Mouse (Mus musculus): ENCODE results near the gene Rbm38. TPM values are rescaled to one million over a fixed set of nuclear protein-coding genes. Genes with fewer than 3 reads are reported as not detected.

The Rbm38 gene
- polyA plus RNA-seq, 1 experiment from 2014 or later: 74.2 TPM

- Histone ChIP-seq H3K4me1 (ENCODE audit: control insufficient read depth, insufficient read depth, low read length) (peaks cover 32% of the 10 kb centered on the region), H3K36me3 (ENCODE audit: control insufficient read depth, insufficient read depth, low read length) (peaks cover 10% of the 10 kb centered on the region)
These were observed 7.0 kb downstream of the Rbm38 start for GRCm38 (mm10) chr2:173027169-173027823.

GRCm38 (mm10) chr2:173027824-173028495 lies 7.7 kb downstream of the Rbm38 start:
- peaks cover 28% of the 10 kb centered on the region for H3K4me1 ChIP-seq (ENCODE audit: control insufficient read depth, insufficient read depth, low read length)
- H3K9ac ChIP-seq (ENCODE audit: low read length): no peak overlapping the region
- 86% methylated on average over 4 of the region's 4 CpGs for WGBS
- ATAC-seq (ENCODE audit: insufficient read depth, low FRiP score, low TSS enrichment) (no peak), DNase-seq (ENCODE audit: low spot score) (no peak)
- no peaks in the 10 kb centered on the region for H3K27me3 ChIP-seq (ENCODE audit: control insufficient read depth, insufficient read depth, low read length)
- no peak overlapping the region for H3K4me3 ChIP-seq (ENCODE audit: low read depth, low read length)
- H3K36me3 ChIP-seq (ENCODE audit: control insufficient read depth, insufficient read depth, low read length): peaks cover 10% of the 10 kb centered on the region
- H3K4me2 ChIP-seq (ENCODE audit: low read depth): no peak overlapping the region
- H3K27ac ChIP-seq (ENCODE audit: low read depth, low read length): no peak overlapping the region
- no peaks in the 10 kb centered on the region for H3K9me3 ChIP-seq (ENCODE audit: control insufficient read depth, low read length)

More at GRCm38 (mm10) chr2:173027169-173027823, 7.0 kb downstream of the Rbm38 start:
- Histone ChIP-seq H3K4me3 (ENCODE audit: low read depth, low read length) (no peak overlapping the region), H3K27ac (ENCODE audit: low read depth, low read length) (no peak overlapping the region), H3K9me3 (ENCODE audit: control insufficient read depth, low read length) (no peaks in the 10 kb centered on the region), H3K4me2 (ENCODE audit: low read depth) (no peak overlapping the region), H3K27me3 (ENCODE audit: control insufficient read depth, insufficient read depth, low read length) (no peaks in the 10 kb centered on the region), H3K9ac (ENCODE audit: low read length) (no peak overlapping the region)
- DNase-seq (ENCODE audit: low spot score): no peak
- 94% methylated on average over 6 of the region's 6 CpGs for WGBS
- ATAC-seq (ENCODE audit: insufficient read depth, low FRiP score, low TSS enrichment): no peak

DNA sequence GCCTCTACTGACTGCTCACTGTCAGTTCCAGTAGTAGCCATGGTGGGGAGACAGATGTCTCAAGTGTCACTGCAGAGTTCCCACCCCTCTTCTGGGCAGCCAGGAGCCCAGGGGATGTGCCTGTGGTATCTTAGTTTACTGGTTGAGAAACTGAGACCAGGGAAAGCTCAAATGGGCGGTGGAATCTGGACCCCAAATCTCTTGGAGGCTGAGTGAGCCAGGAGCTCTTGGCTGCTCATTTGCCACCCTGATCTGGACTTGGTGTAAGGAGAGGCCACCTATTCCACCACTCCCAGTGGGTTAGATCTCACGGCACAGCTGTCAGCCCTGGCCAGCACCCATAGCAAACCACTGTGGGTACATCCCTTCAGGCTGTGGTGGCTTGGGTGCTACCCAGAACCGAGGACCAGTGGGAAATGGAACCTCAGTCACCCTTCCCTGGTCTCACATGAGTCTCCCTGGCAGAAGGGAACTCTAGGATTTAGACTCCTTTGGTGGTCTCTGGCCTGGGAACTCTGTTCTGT lies 8.3 kb downstream of the Rbm38 start:
- Histone ChIP-seq H3K27ac (ENCODE audit: low read depth, low read length) (no peak overlapping the region), H3K4me3 (ENCODE audit: low read depth, low read length) (no peak overlapping the region), H3K9ac (ENCODE audit: low read length) (no peak overlapping the region), H3K4me2 (ENCODE audit: low read depth) (no peak overlapping the region), H3K36me3 (ENCODE audit: control insufficient read depth, insufficient read depth, low read length) (peaks cover 10% of the 10 kb centered on the region), H3K27me3 (ENCODE audit: control insufficient read depth, insufficient read depth, low read length) (no peaks in the 10 kb centered on the region), H3K4me1 (ENCODE audit: control insufficient read depth, insufficient read depth, low read length) (peaks cover 22% of the 10 kb centered on the region), H3K9me3 (ENCODE audit: control insufficient read depth, low read length) (no peaks in the 10 kb centered on the region)
- DNase-seq (ENCODE audit: low spot score) (no peak), ATAC-seq (ENCODE audit: insufficient read depth, low FRiP score, low TSS enrichment) (no peak)
- 93% methylated on average over 3 of the region's 3 CpGs for WGBS

DNA sequence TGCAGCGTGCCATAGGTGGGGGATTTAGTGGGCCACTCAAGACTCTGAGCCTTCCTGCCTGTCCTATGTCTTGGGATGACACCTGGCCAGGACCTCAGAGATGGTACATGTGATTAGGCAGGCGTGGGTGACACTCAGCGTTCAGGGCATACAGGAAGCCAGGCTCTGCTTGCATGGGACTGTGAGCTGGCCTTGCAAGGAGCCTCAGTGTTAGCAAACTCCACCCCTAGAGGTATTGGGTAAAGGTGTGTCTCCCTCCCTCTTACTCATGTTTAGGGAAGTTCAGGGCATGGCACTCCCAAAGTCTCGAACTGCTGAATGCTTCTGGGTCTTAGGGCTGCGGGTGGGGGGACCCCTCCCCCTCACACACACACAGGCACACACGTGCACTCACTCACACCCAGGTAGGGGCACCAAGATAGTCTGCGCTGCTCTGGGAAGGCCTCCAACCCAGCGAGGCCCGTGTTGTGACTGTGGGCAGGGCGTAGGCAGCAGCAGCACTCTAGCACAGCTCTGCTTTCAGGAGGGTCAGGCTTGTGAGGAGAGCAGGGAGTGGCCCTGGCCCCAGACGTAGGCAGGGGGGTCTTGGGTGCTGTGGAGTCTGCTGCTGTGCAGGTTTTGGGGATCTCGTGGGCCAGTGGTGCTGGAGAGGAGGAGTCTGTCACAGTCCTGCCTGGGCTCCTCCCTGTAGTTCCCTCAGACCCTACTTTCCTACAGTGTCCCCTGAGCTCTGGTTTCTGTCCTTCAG lies 10.5 kb downstream of the Rbm38 start:
- H3K4me1 ChIP-seq (ENCODE audit: control insufficient read depth, insufficient read depth, low read length): peaks cover 6% of the 10 kb centered on the region; the same call in 1 of the 2 replicates
- peaks cover 19% of the 10 kb centered on the region for H3K36me3 ChIP-seq (ENCODE audit: control insufficient read depth, insufficient read depth, low read length)
- H3K9me3 ChIP-seq (ENCODE audit: control insufficient read depth, low read length): no peaks in the 10 kb centered on the region
- ATAC-seq (ENCODE audit: insufficient read depth, low FRiP score, low TSS enrichment) (no peak), DNase-seq (ENCODE audit: low spot score) (no peak)
- H3K27me3 ChIP-seq (ENCODE audit: control insufficient read depth, insufficient read depth, low read length): no peaks in the 10 kb centered on the region
- H3K9ac ChIP-seq (ENCODE audit: low read length): no peak overlapping the region
- 86% methylated on average over 12 of the region's 12 CpGs for WGBS
- no peak overlapping the region for H3K27ac ChIP-seq (ENCODE audit: low read depth, low read length)
- H3K4me2 ChIP-seq (ENCODE audit: low read depth): no peak overlapping the region
- no peak overlapping the region for H3K4me3 ChIP-seq (ENCODE audit: low read depth, low read length)

GRCm38 (mm10) chr2:173033531-173033930 lies 13.2 kb downstream of the Rbm38 start:
- H3K4me1 ChIP-seq (ENCODE audit: control insufficient read depth, insufficient read depth, low read length): no peaks in the 10 kb centered on the region
- no peak overlapping the region for H3K4me2 ChIP-seq (ENCODE audit: low read depth)
- 94% methylated on average over 13 of the region's 13 CpGs for WGBS
- H3K9ac ChIP-seq (ENCODE audit: low read length): no peak overlapping the region
- peaks cover 17% of the 10 kb centered on the region for H3K36me3 ChIP-seq (ENCODE audit: control insufficient read depth, insufficient read depth, low read length)
- H3K4me3 ChIP-seq (ENCODE audit: low read depth, low read length): no peak overlapping the region
- no peak overlapping the region for H3K27ac ChIP-seq (ENCODE audit: low read depth, low read length)
- H3K9me3 ChIP-seq (ENCODE audit: control insufficient read depth, low read length): no peaks in the 10 kb centered on the region
- H3K27me3 ChIP-seq (ENCODE audit: control insufficient read depth, insufficient read depth, low read length): no peaks in the 10 kb centered on the region
- DNase-seq (ENCODE audit: low spot score): no peak
- no peak for ATAC-seq (ENCODE audit: insufficient read depth, low FRiP score, low TSS enrichment)

GRCm38 (mm10) chr2:173034998-173035397 lies 14.7 kb downstream of the Rbm38 start:
- Histone ChIP-seq H3K4me2 (ENCODE audit: low read depth) (no peak overlapping the region), H3K9me3 (ENCODE audit: control insufficient read depth, low read length) (no peaks in the 10 kb centered on the region), H3K4me1 (ENCODE audit: control insufficient read depth, insufficient read depth, low read length) (no peaks in the 10 kb centered on the region), H3K4me3 (ENCODE audit: low read depth, low read length) (no peak overlapping the region), H3K27me3 (ENCODE audit: control insufficient read depth, insufficient read depth, low read length) (no peaks in the 10 kb centered on the region), H3K36me3 (ENCODE audit: control insufficient read depth, insufficient read depth, low read length) (peaks cover 14% of the 10 kb centered on the region), H3K27ac (ENCODE audit: low read depth, low read length) (no peak overlapping the region), H3K9ac (ENCODE audit: low read length) (no peak overlapping the region)
- ATAC-seq (ENCODE audit: insufficient read depth, low FRiP score, low TSS enrichment) (no peak), DNase-seq (ENCODE audit: low spot score) (no peak)
- WGBS: 75% methylated on average over 4 of the region's 4 CpGs

DNA sequence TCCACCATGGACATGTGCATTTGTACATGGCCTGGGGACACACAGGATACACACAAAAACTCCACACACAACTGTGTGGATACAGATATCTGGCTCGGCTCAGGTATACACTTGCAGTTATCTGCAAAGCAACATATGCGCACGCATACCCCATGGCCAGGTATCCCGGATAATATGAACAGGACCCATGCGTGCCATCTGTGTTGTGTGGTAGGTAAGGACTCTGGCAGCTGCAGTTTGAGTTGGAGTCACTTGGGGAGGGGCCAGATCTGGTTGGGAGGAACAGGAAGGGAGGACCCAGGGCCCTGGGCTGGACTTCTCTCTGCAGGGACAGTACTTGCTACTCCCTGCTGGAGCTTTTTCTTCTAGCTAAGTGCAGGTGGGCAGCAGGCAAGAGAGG lies 15.4 kb downstream of the Rbm38 start:
- peaks cover 12% of the 10 kb centered on the region for H3K36me3 ChIP-seq (ENCODE audit: control insufficient read depth, insufficient read depth, low read length)
- ATAC-seq (ENCODE audit: insufficient read depth, low FRiP score, low TSS enrichment) (no peak), DNase-seq (ENCODE audit: low spot score) (no peak)
- no peaks in the 10 kb centered on the region for H3K9me3 ChIP-seq (ENCODE audit: control insufficient read depth, low read length)
- H3K27me3 ChIP-seq (ENCODE audit: control insufficient read depth, insufficient read depth, low read length): no peaks in the 10 kb centered on the region
- H3K27ac ChIP-seq (ENCODE audit: low read depth, low read length): no peak overlapping the region
- WGBS: 94% methylated on average over 5 of the region's 5 CpGs
- H3K4me2 ChIP-seq (ENCODE audit: low read depth): no peak overlapping the region
- no peak overlapping the region for H3K9ac ChIP-seq (ENCODE audit: low read length)
- no peak overlapping the region for H3K4me3 ChIP-seq (ENCODE audit: low read depth, low read length)
- no peaks in the 10 kb centered on the region for H3K4me1 ChIP-seq (ENCODE audit: control insufficient read depth, insufficient read depth, low read length)

- Histone ChIP-seq H3K9me3 (ENCODE audit: control insufficient read depth, low read length) (no peaks in the 10 kb centered on the region), H3K9ac (ENCODE audit: low read length) (no peak overlapping the region), H3K4me1 (ENCODE audit: control insufficient read depth, insufficient read depth, low read length) (no peaks in the 10 kb centered on the region), H3K4me2 (ENCODE audit: low read depth) (no peak overlapping the region), H3K4me3 (ENCODE audit: low read depth, low read length) (no peak overlapping the region), H3K36me3 (ENCODE audit: control insufficient read depth, insufficient read depth, low read length) (peaks cover 12% of the 10 kb centered on the region), H3K27me3 (ENCODE audit: control insufficient read depth, insufficient read depth, low read length) (no peaks in the 10 kb centered on the region), H3K27ac (ENCODE audit: low read depth, low read length) (no peak overlapping the region)
- DNase-seq (ENCODE audit: low spot score): no peak
- ATAC-seq (ENCODE audit: insufficient read depth, low FRiP score, low TSS enrichment): no peak
- WGBS: 86% methylated on average over 5 of the region's 5 CpGs
These were observed 15.8 kb downstream of the Rbm38 start for GRCm38 (mm10) chr2:173036055-173036454.

Data from neural tube, embryonic 11.5 days (tissue).